Mouse (Mus musculus) G1E-ER4 (cell line): ENCODE measurements around the gene Dhfr. TPM values are rescaled to one million over a fixed set of nuclear protein-coding genes. Genes with fewer than 3 reads are reported as not detected.

Experiments used
- GATA1 ChIP-seq: IDR thresholded peaks from one replicate; pipeline ENCODE4 v1.8.0; 2012; ENCODE audit warnings: low read length, inconsistent platforms
- polyA plus RNA-seq: library from polyadenylated mRNA; stranded (reverse); fragments of >175 nt; gene quantifications from 2 replicates; pipeline ENCODE4 v1.2.3, GENCODE M21; 2012

Gene Dhfr
- 0.79 and 1.1 TPM in 2 replicates for polyA plus RNA-seq

DNA sequence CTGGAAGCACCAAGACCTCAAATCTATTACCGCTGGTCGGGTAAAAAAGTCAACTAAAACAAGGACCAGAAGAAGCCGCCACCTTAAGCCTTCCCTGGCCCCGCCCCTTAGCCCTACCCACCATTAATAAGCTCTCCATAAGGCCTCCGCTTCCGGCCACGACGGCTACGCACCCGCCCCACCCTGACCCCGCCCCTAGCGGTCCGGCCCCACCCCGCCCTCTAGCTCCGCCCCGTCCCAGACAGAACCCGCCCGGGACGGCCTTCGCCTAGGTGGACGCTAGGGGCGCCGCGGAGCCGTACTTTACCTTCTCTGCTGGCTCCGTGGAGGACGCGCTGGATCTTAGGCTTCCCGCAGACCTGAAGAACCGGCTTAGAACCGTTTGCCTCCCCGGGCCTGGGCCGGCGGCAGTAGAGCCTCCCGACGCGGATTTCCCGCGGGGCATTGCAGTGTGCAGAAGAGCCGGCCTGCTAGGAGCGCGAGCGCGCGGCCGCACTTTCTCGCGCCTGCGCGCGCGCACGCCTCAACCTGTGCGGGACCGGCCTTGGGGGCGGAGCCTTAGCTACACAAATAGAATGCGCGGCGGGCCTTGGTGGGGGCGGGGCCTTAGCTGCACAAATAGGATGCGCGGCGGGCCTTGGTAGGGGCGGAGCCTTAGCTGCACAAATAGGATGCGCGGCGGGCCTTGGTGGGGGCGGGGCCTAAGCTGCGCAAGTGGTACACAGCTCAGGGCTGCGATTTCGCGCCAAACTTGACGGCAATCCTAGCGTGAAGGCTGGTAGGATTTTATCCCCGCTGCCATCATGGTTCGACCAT is at the start of gene Dhfr, which contains the start of gene Msh3:
TSS of gene Dhfr (plus strand) at position 271 of the 816 bp plus-strand sequence.
TSS of gene Msh3 (minus strand) at position 548 of the 816 bp plus-strand sequence.
- no peak for TF ChIP-seq GATA1

DNA sequence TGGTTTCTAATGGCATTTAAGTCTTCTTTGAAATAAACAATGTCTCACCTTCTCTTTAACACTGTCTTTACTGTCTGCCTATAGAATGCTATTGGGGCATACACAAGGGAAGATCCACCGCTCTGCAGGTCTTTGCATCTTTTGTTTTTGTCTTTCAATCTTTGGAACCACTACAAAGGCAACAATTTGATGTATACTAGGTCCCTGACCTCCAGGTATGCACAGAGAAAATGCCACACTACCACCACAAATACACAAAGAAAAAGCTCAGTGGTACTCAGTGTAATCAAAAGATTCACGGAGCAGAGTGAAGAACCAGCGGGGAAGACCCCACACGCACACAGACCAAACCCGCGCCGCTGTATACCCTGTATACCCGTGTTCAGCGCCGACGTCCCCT is 48.8 kb upstream of the Dhfr start, which contains the start of gene Gm20379:
TSS of gene Gm20379 (plus strand) at position 301 of the 400 bp plus-strand sequence.
- TF ChIP-seq GATA1: no peak

DNA sequence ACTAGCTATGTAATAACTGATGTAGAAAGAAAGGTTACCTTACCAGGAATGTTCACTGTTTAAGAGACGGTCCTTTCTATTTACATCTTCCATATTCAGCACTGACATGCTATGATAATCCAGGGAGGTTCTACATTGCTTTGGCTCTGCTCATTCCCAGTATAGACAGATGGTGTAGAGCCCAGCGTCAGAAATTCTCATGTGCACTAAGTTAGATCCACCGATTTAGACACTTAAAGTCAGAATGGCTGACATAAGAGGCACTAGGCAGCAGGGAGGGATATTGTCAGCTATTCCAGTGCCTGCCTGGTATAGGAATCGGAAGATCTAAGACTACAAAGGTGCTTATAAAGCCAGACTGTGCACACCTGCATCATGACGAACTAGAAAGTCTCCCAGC is 39.9 kb upstream of the Dhfr start:
- no peak for TF ChIP-seq GATA1

DNA sequence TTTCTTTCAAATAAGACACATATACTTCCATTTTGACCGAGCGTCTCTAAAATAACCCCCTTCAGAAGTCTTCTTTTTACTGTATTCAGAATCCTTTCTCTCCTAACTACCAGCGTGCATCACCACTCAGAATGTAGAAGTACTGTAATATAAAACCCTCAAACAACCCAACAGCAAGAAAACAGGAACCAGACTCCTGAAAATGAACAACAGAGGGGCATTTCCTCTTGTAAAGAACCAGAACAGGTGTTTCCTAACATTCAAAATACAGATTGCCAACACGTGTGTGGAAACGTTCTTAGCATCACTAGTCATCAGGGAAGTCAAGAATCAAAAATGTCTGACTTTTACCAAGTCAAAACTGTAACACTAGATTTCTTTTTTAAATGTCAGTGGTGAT is 33.8 kb upstream of the Dhfr start:
- no peak for TF ChIP-seq GATA1

DNA sequence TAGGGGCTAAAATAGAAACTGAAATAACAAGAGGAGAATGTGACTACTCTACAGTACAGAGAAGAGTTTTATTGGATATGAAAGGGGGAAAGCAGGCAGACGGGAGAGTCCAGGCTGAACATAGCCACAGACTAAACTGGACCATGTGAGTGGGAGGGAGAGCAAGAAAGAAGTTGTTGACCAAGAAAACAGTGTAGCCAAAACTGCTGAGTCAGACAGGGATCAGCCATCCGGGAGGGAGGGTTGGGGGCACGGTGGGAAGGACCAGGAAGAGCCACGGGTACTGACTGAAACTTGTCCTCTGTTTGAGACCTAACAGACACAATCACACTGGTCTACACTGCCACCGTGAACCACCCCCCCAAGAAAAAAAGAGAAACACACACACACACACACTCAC is 28.5 kb upstream of the Dhfr start:
- no peak for TF ChIP-seq GATA1

DNA sequence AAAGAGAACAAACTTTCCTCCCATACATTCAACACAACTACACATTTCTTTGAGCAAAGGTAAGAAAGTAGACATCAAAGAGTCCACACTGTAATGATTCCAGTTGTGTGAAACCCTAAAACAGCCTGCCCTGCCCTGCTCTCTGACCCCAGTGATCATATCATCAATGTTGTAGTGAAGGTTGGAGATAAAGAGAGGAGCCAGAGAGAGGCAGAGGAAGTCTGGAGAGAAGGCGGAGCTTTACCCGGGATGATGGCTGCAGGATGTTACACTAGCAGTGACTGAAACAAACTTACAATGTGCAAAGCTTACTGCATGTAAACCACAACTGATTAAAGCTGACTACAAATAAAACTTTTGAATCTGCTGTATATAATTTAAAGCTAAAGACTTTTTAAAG is 26.5 kb upstream of the Dhfr start:
- no peak for TF ChIP-seq GATA1

DNA sequence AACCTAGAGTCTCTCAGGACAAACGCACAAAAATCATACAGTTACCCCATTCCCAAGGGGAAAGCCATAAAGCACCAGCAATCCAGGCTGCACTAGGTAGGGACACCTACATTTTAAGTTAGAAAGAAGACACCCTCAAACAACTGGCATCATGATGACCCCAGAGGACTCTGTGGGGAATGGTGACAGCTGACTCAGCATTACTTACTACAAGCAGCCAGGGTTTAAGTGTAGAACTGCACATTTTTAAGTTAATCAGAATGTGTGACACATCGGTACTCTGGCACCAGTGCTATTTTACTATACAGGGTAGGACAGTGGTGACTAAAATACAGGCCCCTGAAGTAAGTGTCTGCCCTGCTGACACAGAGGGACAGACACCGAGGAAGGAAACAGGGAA is 23.9 kb upstream of the Dhfr start:
- no peak for TF ChIP-seq GATA1

DNA sequence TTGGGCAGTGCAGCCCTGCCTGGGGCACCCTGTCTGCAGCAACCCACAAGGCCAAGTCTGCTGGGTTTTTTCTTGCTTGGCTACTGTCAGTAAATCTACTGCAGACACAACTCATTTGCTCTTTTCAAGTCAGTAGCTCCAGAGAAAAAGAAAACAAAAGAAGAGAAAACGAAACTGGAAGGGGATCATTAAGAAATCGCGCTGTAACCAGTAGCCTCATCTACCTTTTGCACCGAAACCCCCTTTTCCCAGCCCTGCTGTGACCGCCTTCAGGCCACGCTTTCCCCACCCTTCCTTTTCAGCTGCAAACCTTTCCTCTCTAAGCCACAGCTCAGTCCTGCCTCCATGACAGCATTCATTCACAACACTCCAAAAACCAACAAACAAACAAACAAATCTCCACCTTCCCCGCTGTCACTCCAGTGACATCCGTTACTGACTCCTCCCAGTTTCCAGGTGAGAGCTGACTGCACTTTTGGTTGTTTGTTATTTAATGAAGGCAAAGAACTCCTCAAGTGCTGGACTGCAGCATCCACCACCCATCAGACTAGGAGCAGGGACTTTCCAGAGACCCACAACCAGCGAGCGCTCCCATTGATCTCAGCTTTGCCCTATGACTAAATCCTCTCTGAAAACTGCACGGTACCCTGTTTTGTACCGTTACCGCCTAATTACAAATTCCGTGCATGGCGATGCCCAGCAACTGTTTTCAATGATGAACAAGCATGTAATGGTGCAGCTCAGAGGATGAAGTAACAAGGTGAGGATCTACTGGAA is 22.2 kb upstream of the Dhfr start:
- TF ChIP-seq GATA1: no peak

DNA sequence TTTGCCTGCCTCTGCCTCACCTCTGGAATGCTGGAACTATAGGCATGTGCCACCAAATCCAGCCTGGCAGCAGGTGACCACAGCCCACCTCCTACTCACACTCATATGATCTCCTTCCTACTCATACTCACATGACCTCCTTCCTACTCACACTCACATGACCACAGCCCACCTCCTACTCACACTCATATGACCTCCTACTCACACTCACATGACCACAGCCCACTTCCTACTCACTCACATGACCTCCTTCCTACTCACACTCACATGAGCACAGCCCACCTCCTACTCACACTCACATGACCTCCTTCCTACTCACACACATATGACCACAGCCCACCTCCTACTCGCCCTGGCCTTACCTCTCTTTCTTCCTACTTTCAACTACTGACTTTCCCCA is 17.7 kb upstream of the Dhfr start:
- no peak for TF ChIP-seq GATA1

DNA sequence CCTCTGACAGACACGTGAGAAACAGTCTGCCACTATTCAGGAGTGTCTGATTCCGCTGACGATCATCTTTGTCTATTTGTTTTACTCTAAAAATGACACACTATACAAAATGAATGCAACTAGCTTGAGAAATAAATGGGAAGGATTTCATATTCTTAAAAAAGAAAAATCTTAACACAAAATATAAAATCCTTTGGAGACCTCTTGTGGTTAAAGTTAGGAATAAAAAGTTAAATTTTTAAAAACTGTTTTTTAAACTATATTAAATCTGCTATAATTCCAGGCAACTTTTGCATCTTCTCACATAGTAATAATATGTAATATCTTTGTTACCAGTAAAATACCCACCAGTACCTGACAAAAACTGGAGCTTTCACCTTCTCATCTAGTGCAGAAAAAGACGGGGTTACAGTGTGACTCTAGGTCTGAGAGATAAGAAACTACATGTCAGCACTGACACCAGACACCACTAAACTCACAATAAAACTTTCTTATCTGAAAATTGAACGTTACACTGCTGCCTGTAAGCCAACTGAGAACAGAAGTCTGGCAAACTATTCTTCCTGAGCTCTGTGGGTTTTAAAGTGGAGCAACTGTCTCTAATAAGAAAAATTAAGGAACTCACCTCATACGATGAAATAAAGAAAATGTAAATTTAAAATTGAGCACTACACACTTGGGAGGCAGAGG is 16.6 kb upstream of the Dhfr start:
- TF ChIP-seq GATA1: no peak

DNA sequence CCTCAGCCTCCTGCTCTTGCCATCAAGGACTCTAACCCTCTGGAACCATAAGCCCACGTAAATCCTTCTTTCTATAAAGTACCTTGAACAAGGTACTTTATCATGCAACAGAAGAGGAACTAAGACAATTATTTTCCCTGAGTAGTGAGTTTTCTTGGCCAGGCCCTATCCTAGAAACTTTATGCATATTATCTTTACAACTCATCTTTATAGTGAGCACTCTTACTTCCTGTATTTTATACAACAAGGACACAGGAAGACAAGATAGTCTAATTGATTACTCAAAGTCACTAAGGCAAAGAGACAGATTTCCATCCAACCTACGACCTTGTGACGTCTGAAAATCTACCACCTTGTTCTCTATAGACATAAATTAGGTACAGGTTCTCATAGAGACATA is 14.7 kb upstream of the Dhfr start:
- no peak for TF ChIP-seq GATA1

DNA sequence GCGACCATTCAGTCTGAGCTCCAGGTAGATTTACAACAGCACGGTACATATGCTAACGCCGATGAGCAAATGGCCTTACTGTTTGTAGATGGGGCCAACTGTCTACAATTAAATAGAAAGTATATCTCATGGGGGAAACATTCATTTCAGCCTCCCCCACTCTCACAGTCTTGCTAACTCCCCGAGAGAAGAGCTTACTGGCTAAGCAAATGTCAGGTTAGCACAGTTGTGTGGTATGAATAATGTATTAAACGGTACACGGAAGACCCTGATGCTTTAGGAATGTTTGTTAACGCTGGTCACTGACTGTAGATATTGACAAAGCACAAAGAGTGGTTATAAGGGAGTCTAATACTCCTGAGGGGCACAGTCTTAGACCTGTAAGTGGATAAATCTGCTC is 10.5 kb upstream of the Dhfr start:
- TF ChIP-seq GATA1: no peak

DNA sequence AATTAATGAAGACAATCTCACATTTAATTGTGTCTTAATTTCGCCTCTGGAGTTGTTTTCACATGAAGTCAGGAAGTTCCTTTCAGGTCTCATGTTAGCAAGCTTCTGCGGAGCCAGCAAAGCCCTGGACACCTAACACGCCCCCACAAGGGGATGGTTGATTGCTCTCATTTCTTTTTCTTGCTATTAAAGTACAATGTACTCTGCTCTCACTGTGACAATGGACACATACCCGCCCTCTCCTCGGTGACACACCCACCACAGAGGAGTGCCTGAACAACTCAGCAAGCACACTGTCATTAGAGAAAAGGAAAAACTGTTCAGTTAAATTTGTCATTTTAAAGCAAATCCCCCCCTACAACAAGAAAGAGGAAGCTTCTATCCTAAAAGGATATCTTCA is 8.2 kb upstream of the Dhfr start:
- no peak for TF ChIP-seq GATA1

DNA sequence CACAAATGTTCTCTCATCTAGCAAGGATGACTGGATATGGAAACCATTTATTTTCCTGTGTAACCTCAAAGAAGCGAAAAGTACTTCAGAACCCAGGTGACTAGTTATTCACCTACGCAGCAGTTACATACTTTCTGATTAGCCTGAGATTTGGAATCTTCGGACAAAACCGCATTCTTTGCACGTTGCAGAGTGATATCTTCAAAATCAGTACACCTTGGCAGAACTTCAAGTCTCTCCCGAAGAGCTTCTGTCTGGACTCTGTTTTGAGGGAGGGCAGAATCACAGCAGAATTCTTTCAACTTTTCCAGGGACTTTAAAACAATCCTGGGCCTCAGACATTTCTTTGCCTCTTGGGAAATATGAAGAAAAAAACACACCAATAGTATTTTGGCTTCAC is 3.4 kb upstream of the Dhfr start:
- TF ChIP-seq GATA1: no peak

DNA sequence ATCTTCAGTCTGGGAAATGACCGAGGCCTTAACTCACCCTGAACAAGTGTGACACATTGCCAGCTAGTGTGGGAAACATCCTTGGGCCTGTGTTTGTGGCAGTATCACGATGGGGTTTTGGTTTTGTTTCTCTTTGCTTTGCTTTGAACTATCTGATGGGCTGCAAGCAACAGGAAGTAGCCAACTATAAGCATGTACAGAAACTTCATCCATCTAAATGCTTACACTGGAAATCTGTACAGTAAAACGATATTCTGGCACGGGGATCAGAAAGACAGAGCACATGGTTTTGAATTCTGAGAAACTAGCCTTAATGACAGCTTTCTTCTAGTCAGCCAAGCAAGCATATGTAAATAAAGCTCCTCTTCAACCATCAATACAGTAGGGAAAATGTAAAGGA is 570 bp upstream of the Dhfr start:
- no peak for TF ChIP-seq GATA1

DNA sequence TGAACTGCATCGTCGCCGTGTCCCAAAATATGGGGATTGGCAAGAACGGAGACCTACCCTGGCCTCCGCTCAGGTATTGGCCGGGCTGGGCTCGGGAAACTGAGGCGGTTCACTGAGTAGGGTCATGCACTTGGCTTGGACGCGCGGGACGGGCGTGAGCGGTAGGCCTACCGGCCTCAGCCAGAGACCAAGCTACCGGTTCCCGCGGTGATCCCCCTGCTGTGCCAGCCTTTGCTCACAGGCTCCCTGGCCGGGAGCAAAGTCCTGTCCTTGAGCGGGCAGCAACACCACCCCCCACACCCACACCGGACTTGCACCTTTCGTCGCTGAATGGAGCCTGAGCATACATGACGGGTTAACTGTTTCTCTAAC is 732 bp downstream of the Dhfr start:
- no peak for TF ChIP-seq GATA1
